Comparison of ENCODE assay signal across 16 mouse cellular contexts in genomic region chrX:36814161-36814836, GRCm38 (mm10). TPM values are rescaled to one million over a fixed set of nuclear protein-coding genes. Genes with fewer than 3 reads are reported as not detected.
DNase-seq lines count a peak whose midpoint lies in the region; ATAC-seq lines count a peak whose summit lies in the region.
"Had no signal": no experiment of that assay in that cellular context is flagged by ENCODE, and none has a peak within 500 bp of the region (broad histone marks: within the 10 kb centered on the region; RNA-seq: fewer than 3 reads in every experiment).

No protein-coding gene starts in this region.

- DNase-seq in liver, embryonic 13.5 days = no peak
- DNase-seq in kidney, adult 18-20 months = peak; percentile 73
- DNase-seq in kidney, postnatal 25 days = peak; percentile 70 to 90
- no peak for DNase-seq in left cerebral cortex, postnatal 14 days (ENCODE audit: low spot score in 2 of 2)
- no peak for DNase-seq in adrenal gland, postnatal 10 days
- no peak for DNase-seq in retina, postnatal 1 day
- DNase-seq: adrenal gland, adult 2 months; cerebellum, adult 18-20 months; heart, adult 2 months had no signal

- H3K4me3 ChIP-seq in liver, embryonic 13.5 days (replicated peaks) = no peak overlapping the region
- no peak overlapping the region for H3K4me3 ChIP-seq in liver, embryonic 12.5 days
- H3K4me3 ChIP-seq in stomach, embryonic 15.5 days (replicated peaks) = no peak overlapping the region
- H3K4me3 ChIP-seq: embryonic facial prominence, embryonic 13.5 days; forebrain, embryonic 13.5 days; heart, adult 2 months; hindbrain, embryonic 13.5 days; midbrain, embryonic 13.5 days; myocyte had no signal

- H3K4me2 ChIP-seq in liver, embryonic 13.5 days = no peak overlapping the region
- no peak overlapping the region for H3K4me2 ChIP-seq in liver, embryonic 12.5 days
- H3K4me2 ChIP-seq in stomach, embryonic 15.5 days = no peak overlapping the region
- H3K4me2 ChIP-seq: embryonic facial prominence, embryonic 13.5 days; forebrain, embryonic 13.5 days; hindbrain, embryonic 13.5 days; midbrain, embryonic 13.5 days had no signal

- intact Hi-C loops in left cerebral cortex, postnatal 14 days (cut with DNase I) = no loop called here

- peak; percentile 44; the same call in 1 of the 2 replicates for ATAC-seq in liver, embryonic 13.5 days (ENCODE audit: low read depth)
- ATAC-seq in liver, embryonic 12.5 days = no peak
- ATAC-seq in stomach, embryonic 15.5 days (ENCODE audit: insufficient read depth, low FRiP score, low read depth) = peak; percentile 59; the same call in 1 of the 2 replicates
- ATAC-seq: forebrain, embryonic 13.5 days; midbrain, embryonic 13.5 days had no signal

- H3K36me3 ChIP-seq in liver, embryonic 13.5 days = no peaks in the 10 kb centered on the region
- no peaks in the 10 kb centered on the region for H3K36me3 ChIP-seq in liver, embryonic 12.5 days
- no peaks in the 10 kb centered on the region for H3K36me3 ChIP-seq in stomach, embryonic 15.5 days
- H3K36me3 ChIP-seq: embryonic facial prominence, embryonic 13.5 days; hindbrain, embryonic 13.5 days; midbrain, embryonic 13.5 days had no signal

- H3K27me3 ChIP-seq in liver, embryonic 13.5 days = no peaks in the 10 kb centered on the region
- H3K27me3 ChIP-seq in liver, embryonic 12.5 days (replicated peaks) = no peaks in the 10 kb centered on the region
- H3K27me3 ChIP-seq in stomach, embryonic 15.5 days (replicated peaks) = no peaks in the 10 kb centered on the region
- H3K27me3 ChIP-seq: embryonic facial prominence, embryonic 13.5 days; forebrain, embryonic 13.5 days; hindbrain, embryonic 13.5 days; midbrain, embryonic 13.5 days had no signal

- no peak overlapping the region for H3K27ac ChIP-seq in liver, embryonic 13.5 days
- H3K27ac ChIP-seq in liver, embryonic 12.5 days = no peak overlapping the region
- no peak overlapping the region for H3K27ac ChIP-seq in stomach, embryonic 15.5 days
- H3K27ac ChIP-seq: embryonic facial prominence, embryonic 13.5 days; forebrain, embryonic 13.5 days; heart, adult 2 months; hindbrain, embryonic 13.5 days; midbrain, embryonic 13.5 days had no signal

- H3K9me3 ChIP-seq in liver, embryonic 13.5 days (replicated peaks) = no peaks in the 10 kb centered on the region
- no peaks in the 10 kb centered on the region for H3K9me3 ChIP-seq in liver, embryonic 12.5 days (replicated peaks)
- no peaks in the 10 kb centered on the region for H3K9me3 ChIP-seq in stomach, embryonic 15.5 days
- H3K9me3 ChIP-seq: embryonic facial prominence, embryonic 13.5 days; forebrain, embryonic 13.5 days; hindbrain, embryonic 13.5 days; midbrain, embryonic 13.5 days had no signal

- 67% methylated on average over 8 of the region's 8 CpGs for WGBS in liver, embryonic 13.5 days (ENCODE audit: insufficient replicate concordance)
- WGBS in liver, embryonic 12.5 days (ENCODE audit: insufficient replicate concordance) = 71% methylated on average over 8 of the region's 8 CpGs
- WGBS in stomach, embryonic 15.5 days = 67% methylated on average over 8 of the region's 8 CpGs

- peaks cover 15% of the 10 kb centered on the region for H3K4me1 ChIP-seq in liver, embryonic 13.5 days (replicated peaks)
- H3K4me1 ChIP-seq in liver, embryonic 12.5 days = peaks cover 12% of the 10 kb centered on the region
- no peaks in the 10 kb centered on the region for H3K4me1 ChIP-seq in stomach, embryonic 15.5 days
- H3K4me1 ChIP-seq: embryonic facial prominence, embryonic 13.5 days had no signal

- no peak overlapping the region for H3K9ac ChIP-seq in liver, embryonic 13.5 days
- H3K9ac ChIP-seq in liver, embryonic 12.5 days = no peak overlapping the region
- H3K9ac ChIP-seq in stomach, embryonic 15.5 days = no peak overlapping the region
- H3K9ac ChIP-seq: embryonic facial prominence, embryonic 13.5 days; forebrain, embryonic 13.5 days; hindbrain, embryonic 13.5 days; midbrain, embryonic 13.5 days had no signal

RNA-seq across cellular contexts. Expression of gene Slc25a5, which starts 18.8 kb away (rescaled TPM):
- polyA plus RNA-seq in liver, embryonic 13.5 days (2015; fragmentation: Nextera tagmentation; extraction: Ambion mirVana) = 657 and 659 TPM in 2 replicates
- polyA plus RNA-seq in liver, embryonic 12.5 days (2016; fragmentation: Nextera tagmentation; extraction: Ambion mirVana) = 641 and 655 TPM in 2 replicates
- 736 and 754 TPM in 2 replicates for polyA plus RNA-seq in stomach, embryonic 15.5 days (2015; fragmentation: Nextera tagmentation; extraction: Ambion mirVana)
- total RNA-seq in left cerebral cortex, postnatal 14 days (2021) = 100 to 1,000 TPM; 363 to 370 TPM
- total RNA-seq in adrenal gland, postnatal 10 days (2021) = 100 to 1,000 TPM; 591 to 638 TPM

RNA-seq across cellular contexts. Expression of gene Ube2a, which starts 59.4 kb away (rescaled TPM):
- polyA plus RNA-seq in liver, embryonic 13.5 days (2015; fragmentation: Nextera tagmentation; extraction: Ambion mirVana) = 92.7 and 95.2 TPM in 2 replicates
- 88.0 and 89.9 TPM in 2 replicates for polyA plus RNA-seq in liver, embryonic 12.5 days (2016; fragmentation: Nextera tagmentation; extraction: Ambion mirVana)
- 114 and 115 TPM in 2 replicates for polyA plus RNA-seq in stomach, embryonic 15.5 days (2015; fragmentation: Nextera tagmentation; extraction: Ambion mirVana)
- 10 to 100 TPM; 59.6 to 61.9 TPM for total RNA-seq in left cerebral cortex, postnatal 14 days (2021)
- total RNA-seq in adrenal gland, postnatal 10 days (2021) = 10 to 100 TPM; 60.0 to 66.5 TPM

RNA-seq across cellular contexts. Expression of gene C330007P06Rik, which starts 59.6 kb away (rescaled TPM):
- 15.3 and 21.3 TPM in 2 replicates for polyA plus RNA-seq in liver, embryonic 13.5 days (2015; fragmentation: Nextera tagmentation; extraction: Ambion mirVana)
- polyA plus RNA-seq in liver, embryonic 12.5 days (2016; fragmentation: Nextera tagmentation; extraction: Ambion mirVana) = 18.5 and 22.2 TPM in 2 replicates
- polyA plus RNA-seq in stomach, embryonic 15.5 days (2015; fragmentation: Nextera tagmentation; extraction: Ambion mirVana) = 26.9 and 28.4 TPM in 2 replicates
- 10 to 100 TPM; 32.6 to 34.4 TPM for total RNA-seq in left cerebral cortex, postnatal 14 days (2021)
- 10 to 100 TPM; 41.0 to 46.1 TPM for total RNA-seq in adrenal gland, postnatal 10 days (2021)

Comparison
In these comparisons a context has a peak if more than half of its experiments do, and no peak if none do; other contexts are left out.
1. DNase-seq: peak in kidney, adult 18-20 months (single experiment) and kidney, postnatal 25 days (2 of 2); none in liver, embryonic 13.5 days (single experiment), left cerebral cortex, postnatal 14 days (0 of 2), adrenal gland, postnatal 10 days (single experiment) and retina, postnatal 1 day (single experiment).